25 mouse cellular contexts compared by ENCODE assay signal in the genomic region with DNA sequence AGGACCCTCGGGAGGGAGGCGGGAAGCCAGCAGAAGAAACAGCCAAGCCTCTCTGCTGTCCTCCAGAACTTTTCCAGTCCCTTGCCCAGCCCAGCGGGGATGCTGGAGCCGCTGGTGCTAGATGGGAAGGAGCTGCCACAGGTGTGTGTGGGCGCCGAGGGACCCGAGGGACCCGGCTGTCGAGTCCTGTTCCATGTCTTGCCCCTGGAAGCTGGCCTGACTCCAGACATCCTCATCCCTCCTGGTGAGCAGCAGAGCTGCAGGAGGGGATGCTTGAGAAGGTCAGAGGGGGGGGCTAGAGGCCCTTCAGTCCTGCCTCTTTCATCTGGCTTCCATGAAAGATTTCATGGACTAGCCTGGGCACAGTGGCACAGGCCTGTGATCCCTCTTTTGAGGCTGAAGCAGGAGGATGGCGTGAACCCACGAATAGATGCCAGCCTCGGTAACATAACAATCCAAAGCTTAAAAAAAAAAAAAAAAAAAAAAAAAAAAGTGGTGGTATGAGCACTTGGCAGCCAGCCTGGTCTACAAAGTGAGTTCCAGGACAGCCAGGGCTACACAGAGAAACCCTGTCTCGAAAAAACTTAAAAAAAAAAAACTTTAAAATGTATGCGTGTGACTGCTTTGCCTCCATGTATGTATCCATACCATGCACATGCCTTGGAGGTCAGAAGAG. TPM values are rescaled to one million over a fixed set of nuclear protein-coding genes. Genes with fewer than 3 reads are reported as not detected.
DNase-seq lines count a peak whose midpoint lies in the region; ATAC-seq lines count a peak whose summit lies in the region.
"Had no signal": no experiment of that assay in that cellular context is flagged by ENCODE, and none has a peak within 500 bp of the region (broad histone marks: within the 10 kb centered on the region; RNA-seq: fewer than 3 reads in every experiment).

No protein-coding gene starts in this region.

- H3K27ac ChIP-seq in embryonic facial prominence, embryonic 12.5 days, result no peak overlapping the region
- no peak overlapping the region for H3K27ac ChIP-seq in limb, embryonic 13.5 days
- no peak overlapping the region for H3K27ac ChIP-seq in hindbrain, embryonic 10.5 days
- H3K27ac ChIP-seq: forebrain, embryonic 13.5 days; hindbrain, embryonic 12.5 days; midbrain, embryonic 12.5 days had no signal

- H3K4me1 ChIP-seq in embryonic facial prominence, embryonic 12.5 days, result peaks cover 18% of the 10 kb centered on the region
- peaks cover 22% of the 10 kb centered on the region for H3K4me1 ChIP-seq in limb, embryonic 13.5 days
- H3K4me1 ChIP-seq in hindbrain, embryonic 10.5 days (replicated peaks), result peaks cover 28% of the 10 kb centered on the region
- H3K4me1 ChIP-seq: forebrain, embryonic 13.5 days; midbrain, embryonic 12.5 days had no signal

- no peaks in the 10 kb centered on the region for H3K27me3 ChIP-seq in embryonic facial prominence, embryonic 12.5 days
- no peaks in the 10 kb centered on the region for H3K27me3 ChIP-seq in limb, embryonic 13.5 days
- H3K27me3 ChIP-seq in hindbrain, embryonic 10.5 days (ENCODE audit: insufficient read depth, poor library complexity, severe bottlenecking), result no peaks in the 10 kb centered on the region
- H3K27me3 ChIP-seq: forebrain, embryonic 13.5 days; heart, embryonic 12.5 days; hindbrain, embryonic 12.5 days; midbrain, embryonic 12.5 days; Patski had no signal

- no peaks in the 10 kb centered on the region for H3K9me3 ChIP-seq in embryonic facial prominence, embryonic 12.5 days
- H3K9me3 ChIP-seq in limb, embryonic 13.5 days, result no peaks in the 10 kb centered on the region
- no peaks in the 10 kb centered on the region for H3K9me3 ChIP-seq in hindbrain, embryonic 10.5 days
- H3K9me3 ChIP-seq: forebrain, embryonic 13.5 days; heart, embryonic 12.5 days; hindbrain, embryonic 12.5 days; midbrain, embryonic 12.5 days had no signal

- 0 out of 2 replicates have a peak overlapping the region, but pooled peaks have one; percentile 7 for H3K9ac ChIP-seq in embryonic facial prominence, embryonic 12.5 days
- peak overlapping the region; percentile 45 for H3K9ac ChIP-seq in limb, embryonic 13.5 days
- H3K9ac ChIP-seq: forebrain, embryonic 13.5 days; heart, embryonic 12.5 days; hindbrain, embryonic 12.5 days; midbrain, embryonic 12.5 days had no signal

- H3K4me3 ChIP-seq in embryonic facial prominence, embryonic 12.5 days, result no peak overlapping the region
- no peak overlapping the region for H3K4me3 ChIP-seq in limb, embryonic 13.5 days
- H3K4me3 ChIP-seq in hindbrain, embryonic 10.5 days, result no peak overlapping the region
- H3K4me3 ChIP-seq: erythroblast, embryonic 14.5 days; forebrain, embryonic 13.5 days; heart, embryonic 12.5 days; hindbrain, embryonic 12.5 days; midbrain, embryonic 12.5 days had no signal

- ATAC-seq in embryonic facial prominence, embryonic 12.5 days (ENCODE audit: insufficient number of reproducible peaks, insufficient read depth, low FRiP score, low TSS enrichment), result no peak
- no peak for ATAC-seq in limb, embryonic 13.5 days (ENCODE audit: low FRiP score, low read depth)
- no peak for ATAC-seq in cerebellum, adult (ENCODE audit: insufficient number of reproducible peaks, low FRiP score, low TSS enrichment)
- ATAC-seq: forebrain, embryonic 13.5 days; Patski had no signal

- WGBS in embryonic facial prominence, embryonic 12.5 days, result 66% methylated on average over 14 of the region's 14 CpGs
- WGBS in limb, embryonic 13.5 days, result 61% methylated on average over 14 of the region's 14 CpGs
- WGBS in hindbrain, embryonic 10.5 days, result 65% methylated on average over 14 of the region's 14 CpGs

- no peak overlapping the region for H3K4me2 ChIP-seq in embryonic facial prominence, embryonic 12.5 days (replicated peaks)
- no peak overlapping the region for H3K4me2 ChIP-seq in limb, embryonic 13.5 days (replicated peaks)
- H3K4me2 ChIP-seq: forebrain, embryonic 13.5 days; heart, embryonic 12.5 days; hindbrain, embryonic 12.5 days; liver, embryonic 11.5 days; midbrain, embryonic 12.5 days had no signal

- DNase-seq in kidney, postnatal 10 days, result peak; percentile 24
- DNase-seq in kidney, adult 9 months, result no peak
- DNase-seq in MN1 (ENCODE audit: low spot score), result peak; percentile 20
- no peak for DNase-seq in lung, postnatal 10 days
- no peak for DNase-seq in hindbrain, embryonic 10.5 days (ENCODE audit: low spot score)
- DNase-seq: adrenal gland, postnatal 36 days; cerebellum, adult 11-12 months; embryo, embryonic 11 days; gastrocnemius, postnatal 10 days; heart, adult 18-20 months; heart, postnatal 10 days; kidney, adult 11 months; kidney, postnatal 36 days; lung, adult 18-20 months; lung, postnatal 14 days had no signal

- peaks cover 30% of the 10 kb centered on the region for H3K36me3 ChIP-seq in embryonic facial prominence, embryonic 12.5 days
- peaks cover 44% of the 10 kb centered on the region for H3K36me3 ChIP-seq in limb, embryonic 13.5 days
- H3K36me3 ChIP-seq in hindbrain, embryonic 10.5 days, result peaks cover 51% of the 10 kb centered on the region

RNA-seq across cellular contexts. Expression of a gene that starts 10.6 kb away (rescaled TPM):
- polyA plus RNA-seq in embryonic facial prominence, embryonic 12.5 days (2016; fragmentation: Nextera tagmentation; extraction: Ambion mirVana), result 15.6 and 16.8 TPM in 2 replicates
- polyA plus RNA-seq in limb, embryonic 13.5 days (2015; fragmentation: Nextera tagmentation; extraction: Ambion mirVana), result 11.8 and 15.5 TPM in 2 replicates
- polyA plus RNA-seq in hindbrain, embryonic 10.5 days (2016; fragmentation: Nextera tagmentation; extraction: Ambion mirVana), result 13.1 and 14.7 TPM in 2 replicates

RNA-seq across cellular contexts. Expression of a gene that starts 11.9 kb away (rescaled TPM):
- 158 and 159 TPM in 2 replicates for polyA plus RNA-seq in embryonic facial prominence, embryonic 12.5 days (2016; fragmentation: Nextera tagmentation; extraction: Ambion mirVana)
- 130 and 148 TPM in 2 replicates for polyA plus RNA-seq in limb, embryonic 13.5 days (2015; fragmentation: Nextera tagmentation; extraction: Ambion mirVana)
- polyA plus RNA-seq in hindbrain, embryonic 10.5 days (2016; fragmentation: Nextera tagmentation; extraction: Ambion mirVana), result 198 and 221 TPM in 2 replicates

RNA-seq across cellular contexts. Expression of a gene that starts 16.8 kb away (rescaled TPM):
- polyA plus RNA-seq in embryonic facial prominence, embryonic 12.5 days (2016; fragmentation: Nextera tagmentation; extraction: Ambion mirVana), result 107 and 111 TPM in 2 replicates
- polyA plus RNA-seq in limb, embryonic 13.5 days (2015; fragmentation: Nextera tagmentation; extraction: Ambion mirVana), result 88.7 and 97.6 TPM in 2 replicates
- polyA plus RNA-seq in hindbrain, embryonic 10.5 days (2016; fragmentation: Nextera tagmentation; extraction: Ambion mirVana), result 125 and 129 TPM in 2 replicates

RNA-seq across cellular contexts. Expression of a gene that starts 32.6 kb away (rescaled TPM):
- 3.5 and 6.0 TPM in 2 replicates for polyA plus RNA-seq in embryonic facial prominence, embryonic 12.5 days (2016; fragmentation: Nextera tagmentation; extraction: Ambion mirVana)
- 13.2 and 14.4 TPM in 2 replicates for polyA plus RNA-seq in limb, embryonic 13.5 days (2015; fragmentation: Nextera tagmentation; extraction: Ambion mirVana)
- 1.3 and 1.9 TPM in 2 replicates for polyA plus RNA-seq in hindbrain, embryonic 10.5 days (2016; fragmentation: Nextera tagmentation; extraction: Ambion mirVana)

RNA-seq across cellular contexts. Expression of a gene that starts 45.3 kb away (rescaled TPM):
- 0.65 and 0.95 TPM in 2 replicates for polyA plus RNA-seq in embryonic facial prominence, embryonic 12.5 days (2016; fragmentation: Nextera tagmentation; extraction: Ambion mirVana)
- polyA plus RNA-seq in limb, embryonic 13.5 days (2015; fragmentation: Nextera tagmentation; extraction: Ambion mirVana), result 0.52 and 0.70 TPM in 2 replicates
- 0.29 and 0.37 TPM in 2 replicates for polyA plus RNA-seq in hindbrain, embryonic 10.5 days (2016; fragmentation: Nextera tagmentation; extraction: Ambion mirVana)

Comparison
In these comparisons a context has a peak if more than half of its experiments do, and no peak if none do; other contexts are left out.
1. DNase-seq: peak in kidney, postnatal 10 days (single experiment) and MN1 (single experiment); none in kidney, adult 9 months (single experiment), lung, postnatal 10 days (single experiment) and hindbrain, embryonic 10.5 days (single experiment).